Mouse (Mus musculus) ovary, postnatal 10 days (tissue): ENCODE data around the gene Emc10.

Experiments used
- DNase-seq: peaks from one replicate; pipeline ENCODE4 v3.0.0; 2022; ENCODE audit warnings: low spot score

Gene Emc10

GRCm38 (mm10) chr7:44484841-44485571, 11.3 kb downstream of the Emc10 start:
- DNase-seq = peak; percentile 31

DNA sequence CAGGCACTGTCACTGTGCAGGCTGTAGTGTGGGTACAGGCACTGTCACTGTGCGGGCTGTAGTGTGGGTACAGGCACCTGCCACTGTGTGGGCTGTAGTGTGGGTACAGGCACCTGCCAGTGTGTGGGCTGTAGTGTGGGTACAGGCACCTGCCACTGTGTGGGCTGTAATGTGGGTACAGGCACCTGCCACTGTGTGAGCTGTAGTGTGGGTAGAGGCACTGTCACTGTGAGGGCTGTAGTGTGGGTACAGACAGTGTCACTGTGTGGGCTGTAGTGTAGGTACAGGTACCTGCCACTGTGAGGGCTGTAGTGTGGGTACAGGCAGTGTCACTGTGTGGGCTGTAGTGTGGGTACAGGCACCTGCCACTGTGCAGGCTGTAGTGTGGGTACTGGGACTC, 12.2 kb downstream of the Emc10 start:
- DNase-seq = no peak

DNA sequence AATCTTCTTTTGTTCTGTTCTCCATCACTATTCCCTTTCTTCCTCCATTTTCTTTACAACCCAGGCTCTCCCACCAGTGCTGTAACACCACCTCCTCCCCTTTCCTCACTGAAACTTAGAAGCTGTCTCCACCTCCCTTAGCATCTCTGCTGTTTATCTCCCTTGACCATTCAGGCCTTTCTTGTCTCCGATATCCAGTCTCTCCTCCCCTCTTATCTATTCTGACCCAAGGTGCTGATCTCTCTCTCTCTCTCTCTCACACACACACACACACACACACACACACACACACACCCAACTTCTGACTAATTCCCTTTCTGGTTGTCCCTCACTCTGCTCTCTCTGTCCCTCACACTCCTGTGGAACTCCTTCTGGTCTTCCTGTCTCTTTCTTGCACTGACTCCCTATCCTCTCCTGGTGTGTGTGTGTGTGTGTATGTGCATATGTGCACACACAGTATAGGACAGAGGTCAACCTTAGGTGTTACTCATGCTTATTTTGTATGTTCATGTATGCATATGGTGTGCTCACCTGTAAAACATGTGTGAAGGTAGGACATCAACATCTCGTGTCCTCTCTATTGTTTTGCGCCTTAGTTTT, 13.4 kb downstream of the Emc10 start:
- no peak for DNase-seq

GRCm38 (mm10) chr7:44475046-44475614, 21.2 kb downstream of the Emc10 start:
- DNase-seq = no peak

GRCm38 (mm10) chr7:44474419-44474818, 21.9 kb downstream of the Emc10 start:
- no peak for DNase-seq

GRCm38 (mm10) chr7:44472961-44473646, 23.2 kb downstream of the Emc10 start:
- no peak for DNase-seq

GRCm38 (mm10) chr7:44472558-44472885, 23.8 kb downstream of the Emc10 start:
- DNase-seq = no peak

GRCm38 (mm10) chr7:44471880-44472557, 24.3 kb downstream of the Emc10 start:
- no peak for DNase-seq

DNA sequence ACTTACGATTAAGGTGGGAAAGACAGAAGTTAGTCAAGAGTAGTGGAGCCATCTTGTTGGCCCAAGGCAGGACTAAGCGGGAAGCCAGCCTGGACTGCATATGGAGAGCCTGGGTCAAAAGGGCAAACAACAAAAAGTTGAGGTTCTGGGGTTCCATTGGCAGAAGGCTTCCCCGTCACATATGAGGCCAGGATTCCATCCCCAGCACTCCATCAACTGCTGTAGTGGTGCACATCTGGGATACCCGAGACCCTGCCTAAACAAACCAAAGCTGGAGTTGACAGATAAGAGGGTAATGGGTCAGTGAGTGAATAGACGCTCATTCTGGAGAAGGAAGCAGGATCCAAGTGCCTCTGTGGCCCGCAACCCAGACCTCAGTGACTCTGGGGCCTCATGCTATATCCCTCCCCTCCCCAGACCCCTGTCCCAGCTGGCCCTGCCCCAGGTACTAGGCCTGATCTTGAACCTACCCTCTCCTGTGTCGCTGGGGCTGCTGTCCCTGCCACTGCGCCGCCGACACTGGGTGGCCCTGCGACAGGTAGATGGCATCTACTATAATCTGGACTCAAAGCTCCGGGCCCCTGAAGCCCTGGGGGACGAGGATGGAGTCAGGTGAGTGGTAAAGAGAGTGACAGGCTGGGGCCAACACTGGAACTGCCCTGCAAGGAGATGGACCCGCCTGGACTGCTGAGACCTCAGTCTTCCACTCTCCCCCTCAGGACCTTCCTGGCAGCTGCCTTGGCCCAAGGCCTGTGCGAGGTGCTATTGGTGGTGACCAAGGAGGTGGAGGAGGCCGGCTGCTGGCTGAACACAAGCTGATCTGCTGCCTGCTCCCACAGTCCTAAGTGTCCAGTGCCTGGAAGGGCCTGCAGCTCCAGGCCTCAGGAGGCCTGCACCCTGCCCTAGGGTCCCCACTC, 25.4 kb downstream of the Emc10 start:
- DNase-seq = no peak

GRCm38 (mm10) chr7:44469677-44470675, 26.4 kb downstream of the Emc10 start:
- DNase-seq = no peak

GRCm38 (mm10) chr7:44468644-44469285, 27.6 kb downstream of the Emc10 start:
- DNase-seq = no peak

GRCm38 (mm10) chr7:44467811-44468411, 28.4 kb downstream of the Emc10 start, which contains the start of gene Josd2:
TSS of gene Josd2 (plus strand) at chr7:44467980.
- DNase-seq = peak; percentile 65

DNA sequence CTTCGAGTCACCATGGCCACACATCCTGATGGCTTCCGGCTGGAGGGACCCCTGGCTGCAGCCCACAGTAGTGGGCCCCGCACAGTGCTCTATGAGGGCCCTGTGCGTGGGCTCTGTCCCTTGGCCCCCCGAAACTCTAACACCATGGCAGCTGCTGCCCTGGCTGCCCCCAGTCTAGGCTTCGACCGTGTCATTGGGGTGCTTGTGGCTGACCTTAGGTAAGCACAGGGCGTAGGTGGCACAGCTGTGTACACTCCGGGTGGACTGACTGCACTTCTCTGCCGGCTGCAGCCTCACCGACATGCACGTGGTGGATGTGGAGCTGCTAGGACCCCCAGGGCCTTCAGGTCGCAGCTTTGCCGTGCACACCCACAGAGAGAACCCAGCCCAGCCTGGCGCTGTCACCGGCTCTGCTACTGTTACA, 29.4 kb downstream of the Emc10 start:
- DNase-seq = no peak

- DNase-seq = no peak
Measured at GRCm38 (mm10) chr7:44466006-44466887, 30.1 kb downstream of the Emc10 start.

DNA sequence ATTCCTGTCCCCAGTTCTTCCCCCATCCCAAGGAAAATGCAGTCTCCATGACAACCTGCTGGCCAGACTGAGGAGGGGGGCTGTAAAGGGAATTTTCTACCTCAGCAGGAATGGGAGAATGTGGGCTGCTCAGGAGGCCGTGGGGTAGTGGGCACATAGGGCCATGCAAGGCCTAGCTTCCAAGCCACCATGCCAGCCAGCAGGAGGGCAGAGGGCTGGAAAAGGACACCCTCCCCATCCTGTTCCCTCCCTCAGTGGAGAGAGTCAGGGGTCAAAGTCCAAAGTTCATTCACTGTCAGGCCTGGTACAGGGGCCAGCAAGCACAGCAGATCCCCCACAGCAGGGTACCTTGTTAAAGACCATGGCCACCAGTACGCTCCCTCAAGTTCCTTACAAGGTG, 31.2 kb downstream of the Emc10 start, which contains the start of gene Aspdh:
Gene Aspdh (plus strand): TSS at position 281 of the 400 bp plus-strand sequence.
- DNase-seq = no peak

DNA sequence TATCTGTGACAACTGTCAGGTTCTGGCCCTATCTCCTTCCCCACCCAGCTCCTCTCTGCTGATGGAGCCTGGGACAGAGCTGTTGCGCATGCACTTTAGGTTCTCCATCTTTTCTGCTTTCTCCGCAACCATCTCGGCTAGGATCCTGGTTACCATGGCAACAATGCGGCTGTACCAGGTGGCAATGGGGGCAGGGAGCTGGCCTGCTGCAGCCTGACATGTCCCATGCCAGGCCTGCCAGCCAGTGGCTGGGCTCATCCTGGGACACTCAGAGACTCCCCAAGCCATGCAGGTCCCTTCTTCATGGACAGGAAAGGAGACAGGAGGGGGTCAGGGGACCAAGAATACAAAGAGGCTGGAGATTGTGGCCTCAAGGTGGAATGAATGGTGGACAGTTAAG, 31.8 kb downstream of the Emc10 start:
- no peak for DNase-seq

DNA sequence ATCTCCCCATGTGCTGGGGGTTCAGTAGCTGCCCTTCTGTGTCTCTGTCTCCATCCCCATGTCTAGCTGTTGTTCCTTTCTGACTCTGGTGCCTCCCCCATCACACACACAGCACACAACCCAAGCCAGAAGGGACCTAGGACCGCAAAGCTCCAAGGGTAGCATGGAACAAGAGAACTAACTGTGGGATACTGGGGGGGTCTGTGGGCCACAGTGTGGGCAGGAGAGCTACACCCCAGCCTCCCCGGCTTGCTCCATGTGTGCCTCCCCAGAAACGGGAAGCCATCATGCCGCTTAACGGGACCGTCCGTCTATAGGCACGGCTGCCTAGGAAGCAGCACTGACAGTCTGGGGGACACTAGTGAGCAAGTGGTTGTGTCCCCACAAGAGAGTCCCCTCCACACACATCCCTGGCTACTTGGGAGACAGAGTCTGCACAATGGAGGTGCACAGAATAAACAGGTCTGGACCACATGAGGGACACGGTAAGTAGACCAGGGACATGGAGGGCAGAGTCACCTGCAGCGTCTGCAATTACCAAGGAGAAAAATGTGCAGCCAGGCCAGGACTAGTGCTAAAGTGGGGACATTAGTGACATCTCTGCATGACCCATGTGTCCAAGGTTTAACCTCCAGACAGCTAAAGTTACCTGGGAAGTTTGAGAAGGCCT, 32.6 kb downstream of the Emc10 start:
- DNase-seq = no peak
